Mouse (Mus musculus): ENCODE measurements at regions not wholly inside any gene's neighbourhood (a gene's known extent, or its start where the extent isn't known, plus 50 kb on each side); places are given as distances from the start of the nearest gene placed in this dataset.
A peak's percentile ranks its signal among the peaks of the same experiment; 100 is the strongest.

DNA sequence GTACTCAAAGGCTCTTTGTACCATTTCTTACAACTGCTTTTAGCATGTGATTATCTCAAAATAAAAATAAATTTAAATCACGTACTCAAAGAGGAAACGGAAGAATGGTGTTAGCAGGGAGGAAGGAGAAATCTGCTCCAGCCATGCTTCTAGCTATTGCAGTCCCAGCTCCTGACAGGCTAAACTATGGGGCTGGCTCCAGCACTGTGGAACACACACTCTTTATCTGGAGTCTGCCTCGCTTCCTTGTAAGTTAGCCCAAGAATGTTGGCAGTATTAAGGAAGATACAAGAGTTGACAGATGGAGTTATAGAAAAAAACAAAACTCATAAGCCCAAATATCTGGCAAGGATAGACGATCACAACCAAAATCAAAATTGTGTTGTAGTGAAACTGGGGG is 161.5 kb upstream of the AI593442 start:
- DNase-seq (ENCODE audit: low read depth, low spot score): no peak

DNA sequence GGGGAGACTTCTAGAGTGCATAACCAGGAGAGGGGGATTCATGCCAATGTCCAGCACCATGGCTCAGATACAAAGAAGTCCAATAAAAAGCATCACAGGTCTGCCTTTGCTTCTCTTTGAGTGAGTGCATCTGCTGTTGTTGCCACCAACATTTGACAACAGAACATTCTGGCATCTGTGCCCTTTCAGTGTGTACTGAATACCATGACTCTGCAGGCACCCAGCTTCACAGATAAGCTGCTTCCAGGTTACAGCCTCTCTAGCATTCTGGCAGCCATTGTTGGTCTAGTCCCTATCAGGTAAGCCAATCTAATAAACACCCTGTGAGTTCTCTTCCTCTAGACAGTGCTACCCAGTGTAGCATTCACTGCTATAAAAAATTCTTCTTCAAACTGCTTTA is 160.4 kb upstream of the AI593442 start:
- no peak for DNase-seq (ENCODE audit: low read depth, low spot score)

GRCm38 (mm10) chr9:52836151-52836630 is 156.6 kb upstream of the AI593442 start:
- DNase-seq (ENCODE audit: low read depth, low spot score): no peak

GRCm38 (mm10) chr9:52835481-52836150 is 156.0 kb upstream of the AI593442 start:
- no peak for DNase-seq (ENCODE audit: low read depth, low spot score)

- no peak for DNase-seq (ENCODE audit: low read depth, low spot score)
Observed at GRCm38 (mm10) chr9:52826781-52827180, 147.2 kb upstream of the AI593442 start.

- DNase-seq (ENCODE audit: low read depth, low spot score): no peak
Observed at GRCm38 (mm10) chr9:52816309-52816708, 136.7 kb upstream of the AI593442 start.

DNA sequence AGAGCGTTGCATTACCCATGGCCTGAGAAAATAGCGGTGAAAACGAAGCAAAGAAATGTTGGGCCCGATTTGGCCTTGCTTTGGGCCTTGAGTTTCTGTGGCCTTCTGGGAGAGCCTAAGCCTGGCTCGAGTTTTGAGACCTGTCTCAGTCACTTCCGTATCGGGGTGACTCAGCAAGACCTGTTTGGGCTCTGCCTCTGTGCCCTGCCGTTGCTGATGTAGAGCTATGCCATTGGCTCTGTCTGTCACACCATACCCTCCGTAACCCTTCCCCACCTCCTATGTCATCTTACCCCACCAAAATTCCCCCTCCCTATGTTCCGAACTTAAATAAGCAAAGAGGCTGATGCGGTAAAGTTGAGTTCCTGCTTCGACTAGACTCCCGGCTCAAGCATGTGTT is 123.4 kb upstream of the AI593442 start:
- no peak for DNase-seq (ENCODE audit: low read depth, low spot score)

DNA sequence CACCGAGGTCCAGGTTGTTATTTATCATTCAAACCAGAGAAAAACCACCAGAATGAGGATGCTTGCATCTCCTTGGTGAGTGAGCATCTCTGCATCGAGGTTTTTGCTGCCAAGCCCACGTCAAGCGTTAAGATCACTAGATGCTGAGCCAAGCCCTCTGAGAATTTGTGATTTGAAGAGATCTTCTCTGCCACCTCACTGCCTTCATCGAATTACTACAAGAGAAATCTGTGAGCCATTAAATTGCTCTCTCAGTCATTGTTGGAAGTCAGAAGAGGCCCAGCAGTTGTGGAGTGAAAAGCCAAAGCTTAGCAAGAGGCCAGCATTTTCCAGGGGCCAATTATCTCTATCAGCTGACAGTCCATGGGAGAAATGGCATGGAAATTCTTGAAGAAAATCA is 122.2 kb upstream of the AI593442 start:
- no peak for DNase-seq (ENCODE audit: low read depth, low spot score)

DNA sequence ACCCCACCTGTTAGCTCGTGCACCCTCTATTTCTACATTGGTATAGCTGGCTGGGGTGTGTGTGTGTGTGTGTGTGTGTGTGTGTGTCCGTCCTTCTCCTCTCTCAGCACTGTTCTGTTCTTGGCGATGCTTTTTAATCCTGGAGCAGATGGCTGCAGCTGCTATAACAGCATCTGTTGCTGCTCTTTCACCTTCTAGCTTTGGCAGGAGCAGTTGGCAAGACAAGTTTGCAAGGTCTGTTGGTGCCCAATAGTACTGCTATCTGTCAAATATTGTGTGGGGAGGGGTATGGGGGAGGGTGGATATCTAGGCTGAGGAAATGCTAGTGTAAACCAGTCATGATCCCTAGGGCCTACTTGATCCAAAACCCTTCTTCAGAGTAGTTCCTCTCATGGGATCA is 120.9 kb upstream of the AI593442 start:
- DNase-seq (ENCODE audit: low read depth, low spot score): no peak

DNA sequence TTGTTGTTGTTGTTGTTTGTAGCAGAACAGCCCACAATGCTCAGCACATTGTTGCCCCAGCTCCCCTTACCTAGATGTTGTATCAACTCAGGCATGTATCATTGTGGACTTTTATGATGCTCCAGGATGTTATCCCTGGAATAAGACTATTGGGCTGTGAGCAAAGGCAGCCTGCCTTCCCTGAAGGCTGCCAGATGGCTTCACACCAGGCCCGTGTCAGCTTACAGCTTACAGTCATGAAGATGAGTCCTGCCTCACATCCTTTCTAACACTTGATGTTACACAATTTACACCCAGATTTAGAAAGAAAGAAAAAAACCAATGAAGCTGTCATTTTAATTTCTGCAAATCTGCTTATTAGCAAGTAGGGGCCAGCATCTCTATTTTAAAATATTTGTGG is 113.0 kb upstream of the AI593442 start:
- DNase-seq (ENCODE audit: low read depth, low spot score): peak; percentile 29

GRCm38 (mm10) chr9:52782520-52782919 is 102.9 kb upstream of the AI593442 start:
- no peak for DNase-seq (ENCODE audit: low read depth, low spot score)

- no peak for DNase-seq (ENCODE audit: low read depth, low spot score)
Observed at GRCm38 (mm10) chr9:52776542-52776941, 97.0 kb upstream of the AI593442 start.

DNA sequence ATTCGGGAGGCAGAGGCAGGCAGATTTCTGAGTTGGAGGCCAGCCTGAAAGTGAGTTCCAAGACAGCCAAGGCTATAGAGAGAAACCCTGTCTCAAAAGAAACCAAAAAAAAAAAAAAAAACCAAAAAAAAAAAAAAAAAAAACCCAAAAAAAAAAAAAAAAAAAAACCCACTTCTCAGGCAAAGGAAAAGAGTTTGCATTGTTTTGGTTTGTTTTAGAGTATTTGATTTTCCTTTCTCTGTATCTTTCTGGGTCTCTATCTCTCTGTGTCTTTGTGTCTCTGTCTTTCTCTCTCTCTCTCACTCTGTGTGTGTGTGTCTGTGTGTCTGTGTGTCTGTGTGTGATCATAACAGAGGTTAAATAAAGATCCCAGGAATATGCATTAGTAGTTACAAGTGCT is 95.7 kb upstream of the AI593442 start:
- DNase-seq (ENCODE audit: low read depth, low spot score): no peak

DNA sequence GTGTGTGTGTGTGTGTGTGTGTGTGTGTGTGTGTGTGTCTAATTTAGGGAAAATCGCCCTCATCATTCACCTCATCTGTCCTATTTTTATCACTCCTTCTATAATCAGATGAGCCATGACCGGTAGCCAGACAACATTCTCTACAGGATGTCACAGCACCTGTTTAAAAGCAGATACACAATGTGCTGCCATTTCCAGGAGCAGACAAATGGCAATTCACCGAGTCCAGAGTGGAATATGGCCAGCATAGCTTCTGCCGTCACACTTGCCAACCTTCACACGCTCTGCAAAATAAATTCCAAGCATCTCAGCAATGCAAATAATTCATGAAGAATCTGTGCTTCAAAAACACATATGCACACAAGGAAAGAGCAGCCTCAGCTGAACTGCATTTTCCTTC is 88.5 kb upstream of the AI593442 start:
- DNase-seq (ENCODE audit: low read depth, low spot score): no peak

- DNase-seq (ENCODE audit: low read depth, low spot score): no peak
Observed at GRCm38 (mm10) chr9:52765809-52766208, 86.2 kb upstream of the AI593442 start.

- DNase-seq (ENCODE audit: low read depth, low spot score): no peak
Observed at GRCm38 (mm10) chr9:52762836-52763235, 83.3 kb upstream of the AI593442 start.

GRCm38 (mm10) chr9:52761257-52761656 is 81.7 kb upstream of the AI593442 start:
- no peak for DNase-seq (ENCODE audit: low read depth, low spot score)

- no peak for DNase-seq (ENCODE audit: low read depth, low spot score)
Observed at GRCm38 (mm10) chr9:52748366-52748765, 68.8 kb upstream of the AI593442 start.

DNA sequence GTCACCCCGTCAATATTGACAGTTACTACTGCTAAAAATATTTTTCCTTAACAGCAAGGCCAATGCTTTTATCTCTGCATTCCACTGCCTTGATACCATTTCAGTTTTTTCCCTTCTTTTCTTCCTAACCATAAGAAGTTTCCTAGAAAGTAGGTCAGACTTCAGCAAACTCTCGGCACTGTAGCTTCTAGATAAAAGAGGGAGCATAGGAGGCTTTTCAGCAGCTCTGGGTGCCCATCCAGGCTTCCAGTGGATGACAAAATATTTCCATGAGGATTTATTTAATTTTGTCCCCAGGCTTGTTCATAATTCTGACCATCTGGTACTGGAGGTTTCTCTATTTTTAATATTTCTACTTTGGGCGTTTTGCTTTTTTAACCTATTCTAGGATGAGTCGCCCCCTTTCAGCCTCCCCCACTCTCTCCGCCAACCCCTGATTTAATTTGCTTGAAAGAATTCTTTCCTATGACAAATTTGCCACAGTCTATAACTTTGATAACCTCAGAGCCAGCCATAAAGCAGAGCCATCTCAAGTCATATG is 59.0 kb upstream of the AI593442 start:
- DNase-seq (ENCODE audit: low read depth, low spot score): no peak

Data from skeletal muscle tissue, adult 2 months (tissue).